Comparison of ENCODE assay signal across 14 mouse cellular contexts in genomic region chr16:23632681-23633080, GRCm38 (mm10).
DNase-seq lines count a peak whose midpoint lies in the region; ATAC-seq and TF ChIP-seq lines count a peak whose summit lies in the region.
"Had no signal": no experiment of that assay in that cellular context is flagged by ENCODE, and none has a peak within 500 bp of the region (broad histone marks: within the 10 kb centered on the region; RNA-seq: fewer than 3 reads in every experiment).

No protein-coding gene starts in this region.

- DNase-seq in gastrocnemius, adult 2 months: no peak
- DNase-seq in gastrocnemius, postnatal 10 days: no peak
- DNase-seq in liver, embryonic 14.5 days (ENCODE audit: low read depth in 3 of 3, low spot score in 3 of 3): no peak
- no peak for DNase-seq in liver
- DNase-seq in ES-CJ7 (ENCODE audit: low read depth, low spot score): peak; percentile 61
- no peak for DNase-seq in midbrain, embryonic 14.5 days
- DNase-seq in right cerebral cortex, postnatal 10 days (ENCODE audit: low spot score in 2 of 2): no peak
- DNase-seq: adrenal gland, postnatal 10 days; cerebellum, adult 9-11 months; kidney, adult 8-10 months; right cerebral cortex, postnatal 25 days had no signal

- H3K36me3 ChIP-seq in liver, embryonic 14.5 days (replicated peaks; ENCODE audit: control insufficient read depth, insufficient read depth, low read depth): no peaks in the 10 kb centered on the region
- no peaks in the 10 kb centered on the region for H3K36me3 ChIP-seq in midbrain, embryonic 14.5 days (ENCODE audit: control insufficient read depth, insufficient read depth, low read length)
- H3K36me3 ChIP-seq: limb, embryonic 10.5 days; neural tube, embryonic 12.5 days had no signal

- no peaks in the 10 kb centered on the region for H3K4me1 ChIP-seq in liver, embryonic 14.5 days (replicated peaks; ENCODE audit: control insufficient read depth in 2 of 2, insufficient read depth in 2 of 2, low read length in 1 of 2)
- no peaks in the 10 kb centered on the region for H3K4me1 ChIP-seq in midbrain, embryonic 14.5 days (ENCODE audit: control insufficient read depth, insufficient read depth, low read length)
- H3K4me1 ChIP-seq: limb, embryonic 10.5 days; neural tube, embryonic 12.5 days had no signal

- H3K27me3 ChIP-seq in liver, embryonic 14.5 days (ENCODE audit: control insufficient read depth, insufficient read depth, low read length): no peaks in the 10 kb centered on the region
- no peaks in the 10 kb centered on the region for H3K27me3 ChIP-seq in midbrain, embryonic 14.5 days (ENCODE audit: control insufficient read depth, insufficient read depth, low read length)
- H3K27me3 ChIP-seq: neural tube, embryonic 12.5 days had no signal

- intact Hi-C loops in gastrocnemius, adult 2 months (cut with DNase I): no loop called here

- H3K27ac ChIP-seq in gastrocnemius, adult 2 months: no peak overlapping the region
- H3K27ac ChIP-seq in liver, embryonic 14.5 days: no peak overlapping the region
- H3K27ac ChIP-seq in midbrain, embryonic 14.5 days (replicated peaks; ENCODE audit: low read depth, low read length): no peak overlapping the region
- H3K27ac ChIP-seq: limb, embryonic 10.5 days; neural tube, embryonic 12.5 days had no signal

- peak; percentile 43; the same call in 1 of the 2 replicates for TF ChIP-seq CTCF in gastrocnemius, adult 2 months (IDR thresholded peaks at IDR 0.05)
- peak; percentile 53 for TF ChIP-seq CTCF in liver, embryonic 14.5 days (IDR thresholded peaks at IDR 0.05; ENCODE audit: low read depth)

- no peak for ATAC-seq in liver, embryonic 14.5 days (ENCODE audit: insufficient read depth)
- 0 out of 2 replicates have a peak, but pooled peaks have one; percentile 33 for ATAC-seq in neutrophil, adult 5-6 weeks (ENCODE audit: extremely low read depth, insufficient number of reproducible peaks, low FRiP score, poor library complexity, severe bottlenecking)
- ATAC-seq in midbrain, embryonic 14.5 days (ENCODE audit: low FRiP score, low TSS enrichment): no peak

- H3K9me3 ChIP-seq in liver, embryonic 14.5 days (ENCODE audit: control insufficient read depth, low read length): no peaks in the 10 kb centered on the region
- no peaks in the 10 kb centered on the region for H3K9me3 ChIP-seq in midbrain, embryonic 14.5 days (ENCODE audit: control insufficient read depth, low read length)
- H3K9me3 ChIP-seq: limb, embryonic 10.5 days; neural tube, embryonic 12.5 days had no signal

- no peak for TF ChIP-seq EP300 in liver, embryonic 14.5 days (IDR thresholded peaks at IDR 0.05; ENCODE audit: low read depth)

- 45% methylated on average over 2 of the region's 2 CpGs for WGBS in liver, embryonic 14.5 days (ENCODE audit: insufficient replicate concordance)
- WGBS in midbrain, embryonic 14.5 days: 70% methylated on average over 2 of the region's 2 CpGs

- no peak overlapping the region for H3K4me3 ChIP-seq in gastrocnemius, adult 2 months
- H3K4me3 ChIP-seq in liver, embryonic 14.5 days (ENCODE audit: insufficient read depth in 1 of 2, low read depth in 2 of 2, low read length in 2 of 2): no peak overlapping the region
- H3K4me3 ChIP-seq in midbrain, embryonic 14.5 days (replicated peaks; ENCODE audit: low read depth, low read length): no peak overlapping the region
- H3K4me3 ChIP-seq: limb, embryonic 10.5 days; neural tube, embryonic 12.5 days had no signal

- H3K9ac ChIP-seq in liver, embryonic 14.5 days (replicated peaks): no peak overlapping the region
- H3K9ac ChIP-seq in midbrain, embryonic 14.5 days (replicated peaks; ENCODE audit: low read length): no peak overlapping the region
- H3K9ac ChIP-seq: neural tube, embryonic 12.5 days had no signal

- no peak overlapping the region for H3K4me2 ChIP-seq in liver, embryonic 14.5 days (ENCODE audit: low read depth)
- no peak overlapping the region for H3K4me2 ChIP-seq in midbrain, embryonic 14.5 days (ENCODE audit: low read length)
- H3K4me2 ChIP-seq: neural tube, embryonic 12.5 days had no signal
